In genomic region chr9:106337620-106338019, GRCm38 (mm10) we compare ENCODE assay signal across 12 mouse cellular contexts. TPM values are rescaled to one million over a fixed set of nuclear protein-coding genes. Genes with fewer than 3 reads are reported as not detected.
DNase-seq lines count a peak whose midpoint lies in the region; ATAC-seq lines count a peak whose summit lies in the region.
"Had no signal": no experiment of that assay in that cellular context is flagged by ENCODE, and none has a peak within 500 bp of the region (broad histone marks: within the 10 kb centered on the region; RNA-seq: fewer than 3 reads in every experiment).

No protein-coding gene starts in this region.

- H3K9ac ChIP-seq in midbrain, embryonic 16.5 days (ENCODE audit: low read depth, low read length), result no peak overlapping the region

- 0 out of 2 replicates have a peak, but pooled peaks cover 2% of the 10 kb centered on the region for H3K36me3 ChIP-seq in heart, embryonic 10.5 days
- peaks cover 3% of the 10 kb centered on the region; the same call in 1 of the 2 replicates for H3K36me3 ChIP-seq in midbrain, embryonic 10.5 days
- H3K36me3 ChIP-seq in midbrain, embryonic 16.5 days (ENCODE audit: control insufficient read depth, insufficient read depth, low read length), result no peaks in the 10 kb centered on the region

- no peak overlapping the region for H3K4me3 ChIP-seq in heart, embryonic 10.5 days
- H3K4me3 ChIP-seq in midbrain, embryonic 10.5 days, result no peak overlapping the region
- no peak overlapping the region for H3K4me3 ChIP-seq in midbrain, embryonic 16.5 days (ENCODE audit: low read depth, low read length)
- H3K4me3 ChIP-seq: megakaryocyte, embryonic 14.5 days had no signal

- ATAC-seq in midbrain, embryonic 16.5 days, result no peak

- H3K4me1 ChIP-seq in heart, embryonic 10.5 days, result peaks cover 55% of the 10 kb centered on the region
- peaks cover 60% of the 10 kb centered on the region for H3K4me1 ChIP-seq in midbrain, embryonic 10.5 days
- H3K4me1 ChIP-seq in midbrain, embryonic 16.5 days (ENCODE audit: control insufficient read depth, insufficient read depth, low read length), result peaks cover 13% of the 10 kb centered on the region

- H3K27ac ChIP-seq in heart, embryonic 10.5 days, result peak overlapping the region; percentile 60
- peak overlapping the region; percentile 89 for H3K27ac ChIP-seq in midbrain, embryonic 10.5 days (replicated peaks)
- no peak overlapping the region; the same call in 1 of the 2 replicates for H3K27ac ChIP-seq in midbrain, embryonic 16.5 days (ENCODE audit: low read length)

- intact Hi-C loops in left cerebral cortex, postnatal 14 days (cut with DNase I), result no loop called here

- DNase-seq in heart, embryonic 10.5 days (ENCODE audit: low spot score), result no peak
- DNase-seq in heart, adult 9 months (ENCODE audit: low spot score in 2 of 2), result no peak
- no peak for DNase-seq in midbrain, embryonic 10.5 days (ENCODE audit: low spot score)
- DNase-seq in left cerebral cortex, postnatal 14 days (ENCODE audit: low spot score in 2 of 2), result peak; percentile 56 to 81
- peak; percentile 41 to 68 for DNase-seq in right cerebral cortex, postnatal 36 days (ENCODE audit: low spot score in 2 of 2)
- DNase-seq in cerebellum, adult 9-11 months, result no peak
- no peak for DNase-seq in cerebellum, postnatal 10 days
- DNase-seq: B cell, adult 2 months; cerebellum, adult 11-12 months; heart, adult 11 months had no signal

- no peaks in the 10 kb centered on the region for H3K9me3 ChIP-seq in heart, embryonic 10.5 days
- H3K9me3 ChIP-seq in midbrain, embryonic 10.5 days (replicated peaks), result no peaks in the 10 kb centered on the region
- no peaks in the 10 kb centered on the region for H3K9me3 ChIP-seq in midbrain, embryonic 16.5 days (replicated peaks; ENCODE audit: control insufficient read depth, low read length, poor library complexity, severe bottlenecking)
- H3K9me3 ChIP-seq: megakaryocyte, embryonic 14.5 days had no signal

- no peaks in the 10 kb centered on the region for H3K27me3 ChIP-seq in heart, embryonic 10.5 days (ENCODE audit: insufficient read depth, poor library complexity, severe bottlenecking)
- no peaks in the 10 kb centered on the region for H3K27me3 ChIP-seq in midbrain, embryonic 10.5 days (ENCODE audit: low read depth, poor library complexity, severe bottlenecking)
- H3K27me3 ChIP-seq in midbrain, embryonic 16.5 days (ENCODE audit: control insufficient read depth, insufficient read depth, low read depth, low read length), result no peaks in the 10 kb centered on the region

- H3K4me2 ChIP-seq in midbrain, embryonic 16.5 days (ENCODE audit: low read length), result no peak overlapping the region

- 74% methylated on average over 9 of the region's 9 CpGs for WGBS in heart, embryonic 10.5 days
- WGBS in midbrain, embryonic 10.5 days, result 85% methylated on average over 9 of the region's 9 CpGs
- WGBS in midbrain, embryonic 16.5 days, result 78% methylated on average over 9 of the region's 9 CpGs

RNA-seq across cellular contexts. Expression of gene Dusp7, which starts 30.8 kb away (rescaled TPM):
- 14.4 and 21.0 TPM in 2 replicates for polyA plus RNA-seq in heart, embryonic 10.5 days (2016; fragmentation: Nextera tagmentation; extraction: Ambion mirVana)
- polyA plus RNA-seq in midbrain, embryonic 10.5 days (2016; fragmentation: Nextera tagmentation; extraction: Ambion mirVana), result 11.4 and 14.1 TPM in 2 replicates
- 12.3 and 13.2 TPM in 2 replicates for polyA plus RNA-seq in midbrain, embryonic 16.5 days (2015; fragmentation: Nextera tagmentation; extraction: Ambion mirVana)
- 100 to 1,000 TPM in 1 of 2 experiments, 10 to 100 TPM in 1; 95.1 to 102 TPM for total RNA-seq in left cerebral cortex, postnatal 14 days (2021)

RNA-seq across cellular contexts. Expression of gene Poc1a, which starts 56.8 kb away (rescaled TPM):
- polyA plus RNA-seq in heart, embryonic 10.5 days (2016; fragmentation: Nextera tagmentation; extraction: Ambion mirVana), result 36.5 and 42.3 TPM in 2 replicates
- 38.1 and 46.6 TPM in 2 replicates for polyA plus RNA-seq in midbrain, embryonic 10.5 days (2016; fragmentation: Nextera tagmentation; extraction: Ambion mirVana)
- polyA plus RNA-seq in midbrain, embryonic 16.5 days (2015; fragmentation: Nextera tagmentation; extraction: Ambion mirVana), result 8.0 and 9.0 TPM in 2 replicates
- 10 to 100 TPM; 17.7 to 19.3 TPM for total RNA-seq in left cerebral cortex, postnatal 14 days (2021)

Comparison
In these comparisons a context has a peak if more than half of its experiments do, and no peak if none do; other contexts are left out.
1. DNase-seq: peak in left cerebral cortex, postnatal 14 days (2 of 2) and right cerebral cortex, postnatal 36 days (2 of 2); none in heart, embryonic 10.5 days (single experiment), heart, adult 9 months (0 of 2), midbrain, embryonic 10.5 days (single experiment), cerebellum, adult 9-11 months (single experiment) and cerebellum, postnatal 10 days (0 of 2).